Mouse (Mus musculus) myocyte (in vitro differentiated cells): ENCODE results near the gene Gng12.

Source experiments
- E2F4 ChIP-seq: IDR thresholded peaks from one replicate; pipeline ENCODE4 v1.6.1; 2011; ENCODE audit warnings: mild to moderate bottlenecking, control low read depth, moderate library complexity; ENCODE audit not compliant: insufficient read depth
- MAX ChIP-seq: IDR thresholded peaks from one replicate; pipeline ENCODE4 v1.6.1; 2011; ENCODE audit warnings: low read depth, mild to moderate bottlenecking, control low read depth
- MYOD1 ChIP-seq, 3 experiments: IDR thresholded peaks; one replicate each; pipeline ENCODE4 v1.6.1; 2011; ENCODE audit warnings: control low read depth in 2 of 3, low read depth in 2 of 3, mild to moderate bottlenecking in 2 of 3, moderate library complexity in 1 of 3; ENCODE audit not compliant: insufficient read length in 2 of 3, control insufficient read depth in 1 of 3
- MYOG ChIP-seq, 3 experiments: IDR thresholded peaks; one replicate each; pipeline ENCODE4 v1.6.1; 2011; ENCODE audit warnings: control low read depth in 2 of 3, low read depth in 2 of 3, mild to moderate bottlenecking in 2 of 3; ENCODE audit not compliant: insufficient read length in 2 of 3, control insufficient read depth in 1 of 3, insufficient read depth in 1 of 3
- POLR2A ChIP-seq: IDR thresholded peaks from one replicate; pipeline ENCODE4 v1.6.1; 2011; ENCODE audit warnings: low read depth, mild to moderate bottlenecking, control low read depth, moderate library complexity; ENCODE audit not compliant: insufficient read length
- POLR2AphosphoS2 ChIP-seq: IDR thresholded peaks from one replicate; pipeline ENCODE4 v1.6.1; 2011; ENCODE audit warnings: low read depth, control low read depth; ENCODE audit not compliant: insufficient read length
- REST ChIP-seq: IDR thresholded peaks from one replicate; pipeline ENCODE4 v1.6.1; 2011; ENCODE audit warnings: mild to moderate bottlenecking, control low read depth, moderate library complexity; ENCODE audit not compliant: insufficient read depth, insufficient read length
- SRF ChIP-seq: IDR thresholded peaks from one replicate; pipeline ENCODE4 v1.6.1; 2011; ENCODE audit warnings: low read depth; ENCODE audit not compliant: control insufficient read depth, insufficient read length
- TCF12 ChIP-seq: IDR thresholded peaks from one replicate; pipeline ENCODE4 v1.6.1; 2011; ENCODE audit warnings: mild to moderate bottlenecking, control low read depth; ENCODE audit not compliant: poor library complexity, insufficient read depth, severe bottlenecking
- TCF3 ChIP-seq: IDR thresholded peaks from one replicate; pipeline ENCODE4 v1.6.1; 2011; ENCODE audit warnings: low read depth, control low read depth; ENCODE audit not compliant: insufficient read length
- USF1 ChIP-seq: IDR thresholded peaks from one replicate; pipeline ENCODE4 v1.6.1; 2011; ENCODE audit warnings: low read depth, mild to moderate bottlenecking, control low read depth, moderate library complexity

GRCm38 (mm10) chr6:66941792-66942191 lies 45.6 kb downstream of the Gng12 start:
- TF ChIP-seq USF1 (no peak), MYOD1 (IDR thresholded peaks at IDR 0.05; ENCODE audit: control insufficient read depth in 1 of 3, insufficient read length in 2 of 3, low read depth in 2 of 3) (no peak), MAX (no peak), POLR2A (no peak), E2F4 (no peak), POLR2AphosphoS2 (no peak), TCF12 (no peak), REST (no peak), TCF3 (no peak), SRF (no peak), MYOG (IDR thresholded peaks at IDR 0.05; ENCODE audit: control insufficient read depth in 1 of 3, insufficient read depth in 1 of 3, insufficient read length in 2 of 3, low read depth in 2 of 3) (no peak)
